Mouse (Mus musculus) G1E-ER4 (cell line): Measurements from ENCODE around the gene Tmigd3. TPM values are rescaled to one million over a fixed set of nuclear protein-coding genes. Genes with fewer than 3 reads are reported as not detected.

ENCODE experiments used
- GATA1 ChIP-seq: IDR thresholded peaks from one replicate; pipeline ENCODE4 v1.8.0; 2012; ENCODE audit warnings: low read length, inconsistent platforms
- polyA plus RNA-seq: library from polyadenylated mRNA; stranded (reverse); fragments of >175 nt; gene quantifications from 2 replicates; pipeline ENCODE4 v1.2.3, GENCODE M21; 2012

The Tmigd3 gene
- not detected in 2 replicates for polyA plus RNA-seq

- no peak for TF ChIP-seq GATA1
Measured at GRCm38 (mm10) chr3:105870558-105870957, at the start of gene Tmigd3, which contains the start of gene Adora3. Gene Tmigd3 (plus strand): TSS chr3:105870903. Gene Adora3 (plus strand): TSS chr3:105870858.

GRCm38 (mm10) chr3:105821504-105821903, 49.2 kb upstream of the Tmigd3 start:
- no peak for TF ChIP-seq GATA1

GRCm38 (mm10) chr3:105823609-105824008, 47.1 kb upstream of the Tmigd3 start:
- TF ChIP-seq GATA1, result no peak

DNA sequence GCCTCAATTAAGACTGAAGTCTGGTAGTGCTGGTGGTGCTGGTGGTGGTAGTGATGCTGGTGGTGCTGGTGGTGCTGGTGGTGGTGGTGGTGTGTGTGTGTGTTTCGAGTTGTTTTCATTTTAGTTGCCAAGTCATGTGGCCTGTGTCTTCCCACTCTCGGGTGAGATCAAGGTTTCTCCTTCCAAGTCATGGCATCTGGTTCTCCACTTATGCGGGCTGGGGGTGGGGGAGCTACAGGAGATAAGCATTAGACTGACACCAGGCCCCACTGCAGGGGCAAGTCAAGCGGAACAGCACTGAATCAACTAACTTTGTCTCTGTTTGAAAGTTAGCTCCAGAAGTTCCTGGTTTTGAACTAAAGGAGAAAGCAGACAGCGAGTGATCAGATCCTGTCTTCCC, 46.6 kb upstream of the Tmigd3 start:
- TF ChIP-seq GATA1, result no peak

DNA sequence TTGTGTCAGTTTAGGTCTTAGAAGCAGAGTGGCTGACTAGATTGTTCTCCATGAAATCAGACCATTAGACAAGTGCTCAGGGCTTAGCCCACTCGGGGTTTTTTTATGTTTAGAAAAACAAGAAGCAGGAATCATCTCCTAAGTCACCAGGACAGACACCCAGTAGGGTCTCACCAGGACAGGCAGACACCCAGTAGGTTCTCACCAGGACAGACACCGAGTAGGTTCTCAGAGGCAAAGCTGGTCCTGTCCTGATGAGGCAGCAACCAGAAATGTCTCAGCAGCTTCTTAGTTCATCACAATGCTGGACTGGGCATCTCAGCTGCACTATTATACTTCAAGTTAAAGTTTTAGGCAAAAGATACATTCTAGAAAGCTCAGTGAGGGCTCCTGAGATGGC, 46.0 kb upstream of the Tmigd3 start:
- no peak for TF ChIP-seq GATA1

DNA sequence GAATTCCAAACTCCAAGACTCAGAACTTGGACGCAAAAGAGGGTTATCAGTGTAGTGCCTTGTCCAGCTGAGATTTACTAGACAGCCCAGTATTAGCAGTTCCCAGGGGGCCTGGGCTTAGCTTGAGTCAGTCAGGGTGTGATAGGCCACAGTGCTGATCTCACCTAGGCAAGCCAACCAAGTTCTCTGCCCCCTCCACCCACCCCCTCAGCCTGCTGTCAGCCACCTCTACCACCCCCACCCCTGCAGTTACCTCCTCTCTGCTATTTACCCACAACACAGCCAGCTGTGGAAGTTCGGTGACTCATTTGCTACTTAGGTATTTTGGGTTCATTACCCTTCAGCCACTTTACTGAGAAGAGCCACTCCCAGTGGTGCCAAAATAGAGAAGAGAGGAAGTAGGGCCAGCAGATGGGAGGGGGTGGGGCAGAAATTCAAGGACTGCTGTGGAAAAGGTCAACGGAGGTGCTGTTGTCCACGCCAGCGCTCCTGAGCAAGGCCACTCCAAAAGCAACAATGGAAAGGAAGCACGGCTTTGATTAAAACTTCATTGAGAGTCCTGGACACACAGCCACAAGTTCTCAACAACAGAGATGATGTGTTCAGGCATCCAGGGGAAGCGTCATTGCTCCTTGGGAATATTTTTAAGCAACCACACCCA, 45.1 kb upstream of the Tmigd3 start:
- no peak for TF ChIP-seq GATA1

GRCm38 (mm10) chr3:105831584-105831983, 39.1 kb upstream of the Tmigd3 start:
- no peak for TF ChIP-seq GATA1

- no peak for TF ChIP-seq GATA1
Measured at GRCm38 (mm10) chr3:105835875-105836274, 34.8 kb upstream of the Tmigd3 start.

- TF ChIP-seq GATA1, result no peak
Measured at GRCm38 (mm10) chr3:105836883-105837282, 33.8 kb upstream of the Tmigd3 start.

DNA sequence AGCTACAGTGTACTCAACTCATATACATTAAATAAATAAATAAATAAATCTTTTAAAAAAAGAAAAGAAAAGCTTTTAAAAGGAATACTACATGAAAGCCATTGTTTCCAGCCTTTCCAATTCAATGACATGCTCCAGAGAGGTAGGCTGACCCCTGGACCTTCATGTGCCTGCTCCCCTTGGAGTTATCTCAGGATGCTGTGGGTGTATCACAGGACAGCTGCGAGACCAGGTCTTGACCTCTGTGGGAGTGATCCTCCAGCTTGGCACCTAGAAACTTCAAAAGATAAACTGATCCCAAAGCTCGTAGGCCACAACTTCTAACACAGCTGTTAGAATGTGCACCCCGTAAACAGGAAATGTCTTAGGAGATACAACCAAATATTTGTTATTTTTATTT, 32.0 kb upstream of the Tmigd3 start:
- TF ChIP-seq GATA1, result no peak

DNA sequence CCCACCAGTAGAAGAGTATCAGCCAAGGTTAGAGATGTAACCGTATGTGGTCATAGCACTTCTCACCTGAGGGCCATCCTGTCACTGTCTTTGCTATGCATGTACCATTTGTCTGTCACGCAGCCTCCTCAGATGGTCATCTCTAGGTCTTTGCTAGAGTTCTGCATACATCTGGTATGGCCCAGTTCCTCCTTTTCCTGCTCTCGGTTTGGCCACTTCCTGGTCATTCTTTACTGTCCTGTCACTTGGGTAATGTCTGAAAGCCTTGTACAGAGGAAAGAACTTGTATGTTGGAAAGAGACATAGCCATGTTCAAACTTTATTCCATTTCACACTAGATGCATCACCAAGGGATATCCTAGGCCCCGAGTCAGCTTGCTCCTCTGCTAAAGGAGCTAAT, 30.9 kb upstream of the Tmigd3 start:
- no peak for TF ChIP-seq GATA1

GRCm38 (mm10) chr3:105846294-105847069, 24.2 kb upstream of the Tmigd3 start:
- no peak for TF ChIP-seq GATA1

- TF ChIP-seq GATA1, result no peak
Measured at GRCm38 (mm10) chr3:105853781-105854180, 16.9 kb upstream of the Tmigd3 start.

GRCm38 (mm10) chr3:105854786-105855185, 15.9 kb upstream of the Tmigd3 start:
- TF ChIP-seq GATA1, result no peak

DNA sequence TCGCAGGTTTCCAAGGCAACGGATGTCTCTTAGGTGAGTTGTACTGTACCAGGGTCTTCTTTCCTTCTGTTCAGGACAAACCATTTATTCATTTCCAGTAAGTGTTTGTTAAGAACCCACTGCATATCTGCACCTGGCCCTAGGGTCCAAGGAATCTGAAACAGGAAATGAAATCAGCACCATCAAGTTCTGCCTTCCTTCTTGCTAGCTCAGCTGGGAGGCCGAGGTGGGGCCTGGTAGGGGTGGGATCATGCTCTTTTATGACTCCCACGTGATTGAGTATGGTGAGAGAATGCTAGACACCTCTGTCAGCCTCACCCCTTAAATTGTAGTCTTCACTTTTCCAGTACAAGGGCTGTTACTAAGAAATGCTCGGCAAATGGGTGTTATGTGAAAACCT, 13.2 kb upstream of the Tmigd3 start:
- no peak for TF ChIP-seq GATA1

DNA sequence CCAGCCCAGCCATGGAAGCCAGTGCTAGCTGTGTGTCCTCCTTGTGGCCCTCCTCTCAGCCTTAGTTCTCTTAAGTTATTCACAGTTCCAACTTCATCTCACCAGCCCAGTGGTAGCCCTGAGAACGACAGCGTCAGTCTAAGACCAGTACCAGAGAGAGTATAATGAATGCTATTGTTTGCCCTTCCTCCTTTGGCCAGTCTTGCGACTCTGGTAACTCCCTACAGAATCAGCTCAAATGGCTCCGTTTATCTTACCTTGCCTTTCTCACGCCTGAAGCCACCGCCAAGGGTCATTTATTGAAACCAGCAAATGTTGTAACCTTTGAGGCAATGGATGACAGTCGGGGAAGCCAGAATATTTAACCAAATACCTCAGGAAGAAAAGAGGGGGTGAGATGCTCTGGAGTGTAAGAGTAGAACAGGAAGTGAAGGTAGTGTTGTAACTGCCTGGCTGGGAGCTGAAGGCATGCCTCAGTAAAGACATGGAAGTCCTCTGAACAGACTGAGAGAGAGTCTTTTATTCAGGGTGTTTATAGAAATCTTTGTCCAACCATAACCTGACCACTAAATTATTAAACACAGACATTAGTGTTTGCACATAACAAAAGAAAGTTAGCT, 8.8 kb upstream of the Tmigd3 start:
- TF ChIP-seq GATA1, result no peak
